Mouse (Mus musculus) embryonic facial prominence, embryonic 11.5 days (tissue): Measurements from ENCODE around the gene Mettl9. TPM values are rescaled to one million over a fixed set of nuclear protein-coding genes. Genes with fewer than 3 reads are reported as not detected.

Experiments
- ATAC-seq: fragments of 200-750 bp; cut with Nextera tagmentation; replicated peaks from 2 replicates; pipeline ENCODE4 v1.8.0; 2017; ENCODE audit warnings: low read depth; ENCODE audit not compliant: insufficient number of reproducible peaks, low FRiP score, low TSS enrichment
- DNase-seq: peaks from one replicate; pipeline ENCODE4 v3.0.0-alpha.2; 2015; ENCODE audit warnings: low spot score
- H3K27ac ChIP-seq: fragments of 300-500 bp; sonication (generic); replicated peaks from 2 replicates; pipeline ENCODE4 v1.5.1; 2014; ENCODE audit warnings: mild to moderate bottlenecking, low read depth, low read length, control low read depth
- H3K27me3 ChIP-seq: fragments of 300-500 bp; sonication (generic); 2 replicates; pipeline ENCODE4 v1.6.1; 2014; ENCODE audit warnings: mild to moderate bottlenecking, low read length, moderate library complexity, mixed read lengths; ENCODE audit not compliant: control insufficient read depth, insufficient read depth
- H3K36me3 ChIP-seq: fragments of 300-500 bp; sonication (generic); replicated peaks from 2 replicates; pipeline ENCODE4 v1.6.1; 2014; ENCODE audit warnings: low read depth, mild to moderate bottlenecking, low read length, moderate library complexity, mixed read lengths; ENCODE audit not compliant: control insufficient read depth, insufficient read depth
- H3K4me1 ChIP-seq: fragments of 300-500 bp; sonication (generic); 2 replicates; pipeline ENCODE4 v1.6.1; 2014; ENCODE audit warnings: low read length, mixed read lengths; ENCODE audit not compliant: control insufficient read depth, insufficient read depth
- H3K4me2 ChIP-seq: fragments of 300-500 bp; sonication (generic); 2 replicates; pipeline ENCODE4 v1.6.1; 2014; ENCODE audit warnings: low read depth, mild to moderate bottlenecking, control low read depth, low read length, moderate library complexity
- H3K4me3 ChIP-seq: fragments of 300-500 bp; sonication (generic); 2 replicates; pipeline ENCODE4 v1.5.1; 2014; ENCODE audit warnings: low read depth, low read length, control low read depth
- H3K9ac ChIP-seq: fragments of 300-500 bp; sonication (generic); replicated peaks from 2 replicates; pipeline ENCODE4 v1.6.1; 2014; ENCODE audit warnings: mild to moderate bottlenecking, control low read depth, low read length
- H3K9me3 ChIP-seq: fragments of 300-500 bp; sonication (generic); replicated peaks from 2 replicates; pipeline ENCODE4 v1.6.1; 2016; ENCODE audit warnings: mild to moderate bottlenecking, low read length, inconsistent platforms, mixed read lengths; ENCODE audit not compliant: control insufficient read depth
- WGBS: fragments of 180-500 bp; shearing (Covaris S2); extraction: QIAGEN DNeasy Blood & Tissue Kit; methylation state at CpG from one replicate; pipeline ENCODE4 v1.1.7; 2014; 5-methylcytosine and 5-hydroxymethylcytosine counted together
- polyA plus RNA-seq: library from polyadenylated mRNA; unstranded; fragments of >200 nt; fragmentation: Nextera tagmentation; extraction: Ambion mirVana; gene quantifications from 2 replicates; pipeline ENCODE4 v1.2.1, GENCODE M21; 2014

Gene Mettl9
- polyA plus RNA-seq, 1 experiment from 2014 or later, result 293 TPM

DNA sequence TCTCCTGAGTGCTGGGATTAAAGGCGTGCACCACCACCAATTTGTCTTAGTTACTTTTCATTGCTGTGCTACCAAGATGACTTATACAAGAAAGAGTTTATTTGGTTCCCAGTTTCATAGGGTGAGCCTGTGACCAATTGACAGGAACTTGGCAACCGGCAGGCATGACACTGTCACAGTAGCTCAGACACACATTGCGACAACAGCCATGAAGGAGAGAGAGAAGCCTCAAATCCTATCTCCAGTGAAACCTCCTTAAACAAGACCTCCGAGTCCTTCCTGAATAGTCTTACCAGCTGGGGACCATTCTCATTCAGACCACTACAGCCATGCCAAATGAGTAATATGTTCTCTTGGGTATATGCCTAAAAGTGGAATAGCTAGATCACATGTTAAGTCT, 18.8 kb downstream of the Mettl9 start:
- Histone ChIP-seq H3K9ac (no peak overlapping the region), H3K4me2 (no peak overlapping the region), H3K9me3 (no peaks in the 10 kb centered on the region), H3K36me3 (no peaks in the 10 kb centered on the region; the same call in none of the 2 replicates), H3K27ac (no peak overlapping the region), H3K27me3 (no peaks in the 10 kb centered on the region), H3K4me1 (no peaks in the 10 kb centered on the region), H3K4me3 (no peak overlapping the region)
- ATAC-seq (no peak), DNase-seq (no peak)
- 95% methylated on average over 4 of the region's 4 CpGs for WGBS

DNA sequence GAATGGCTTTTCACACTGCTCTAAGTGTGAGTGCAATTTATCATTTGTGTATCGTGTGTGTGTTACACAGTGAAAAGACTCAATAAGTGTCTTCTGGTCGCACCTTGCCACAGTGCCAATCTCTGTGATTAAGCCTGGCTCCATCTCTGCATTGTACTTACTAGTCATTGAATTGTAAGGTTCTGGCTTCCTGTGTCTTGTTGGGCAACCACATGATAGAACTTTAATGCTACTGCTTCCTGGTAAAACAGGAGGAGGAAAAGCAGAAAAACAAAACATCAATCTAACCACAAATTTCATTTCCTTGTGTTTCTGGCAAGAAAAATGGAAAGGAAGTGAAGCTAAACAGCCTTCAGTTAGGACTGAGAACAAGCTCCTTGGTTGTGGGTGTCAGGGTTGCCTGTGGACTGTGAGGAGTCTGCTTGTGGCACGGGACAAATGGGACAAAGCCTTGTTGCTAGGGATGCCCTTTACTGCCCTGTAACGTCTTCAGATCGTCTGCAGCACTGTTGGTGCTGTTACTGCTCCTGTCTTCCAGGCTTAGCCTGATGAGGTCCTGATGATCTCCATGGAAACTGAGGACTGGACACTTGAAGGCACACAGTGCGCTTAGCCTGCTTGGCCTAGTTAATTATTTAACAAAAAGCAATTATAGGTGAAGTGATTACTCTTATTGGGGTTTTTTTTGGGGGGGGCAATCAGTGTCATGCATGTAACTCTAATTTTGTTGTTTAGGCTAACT, 25.4 kb downstream of the Mettl9 start:
- H3K4me1 ChIP-seq, result no peaks in the 10 kb centered on the region
- ATAC-seq, result no peak
- 80% methylated on average over 6 of the region's 6 CpGs for WGBS

DNA sequence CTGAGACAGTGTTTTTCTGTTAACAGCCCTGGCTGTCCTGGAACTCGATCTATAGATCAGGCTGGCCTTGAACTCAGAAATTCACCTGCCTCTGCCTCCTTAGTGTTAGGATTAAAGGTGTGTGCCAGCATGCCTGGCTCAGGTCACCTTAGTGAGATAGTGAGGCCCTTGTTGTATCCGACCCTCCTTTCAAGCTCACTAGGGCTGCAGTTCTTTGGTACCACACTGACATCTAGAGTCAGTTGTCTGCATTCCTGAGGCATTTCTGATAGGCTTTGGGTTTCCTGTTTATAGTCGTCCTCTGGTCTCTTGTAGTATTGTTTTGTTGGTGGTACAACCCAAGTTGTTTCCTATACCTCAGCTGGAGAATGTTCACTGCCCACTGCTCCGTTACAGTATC, 30.1 kb downstream of the Mettl9 start:
- no peak overlapping the region for H3K4me2 ChIP-seq
- H3K9me3 ChIP-seq, result no peaks in the 10 kb centered on the region
- H3K4me3 ChIP-seq, result no peak overlapping the region
- H3K36me3 ChIP-seq, result no peaks in the 10 kb centered on the region; the same call in 1 of the 2 replicates
- no peak overlapping the region for H3K9ac ChIP-seq
- H3K27ac ChIP-seq, result no peak overlapping the region
- ATAC-seq, result no peak
- 68% methylated on average over 4 of the region's 4 CpGs for WGBS
- no peaks in the 10 kb centered on the region for H3K4me1 ChIP-seq
- H3K27me3 ChIP-seq, result no peaks in the 10 kb centered on the region
- DNase-seq, result peak; percentile 12

More for the DNA sequence above, 25.4 kb downstream of the Mettl9 start:
- no peaks in the 10 kb centered on the region for H3K27me3 ChIP-seq
- H3K9me3 ChIP-seq, result no peaks in the 10 kb centered on the region
- no peak for DNase-seq
- no peak overlapping the region for H3K4me3 ChIP-seq
- no peak overlapping the region for H3K9ac ChIP-seq
- H3K4me2 ChIP-seq, result no peak overlapping the region
- no peaks in the 10 kb centered on the region; the same call in 1 of the 2 replicates for H3K36me3 ChIP-seq
- no peak overlapping the region for H3K27ac ChIP-seq

DNA sequence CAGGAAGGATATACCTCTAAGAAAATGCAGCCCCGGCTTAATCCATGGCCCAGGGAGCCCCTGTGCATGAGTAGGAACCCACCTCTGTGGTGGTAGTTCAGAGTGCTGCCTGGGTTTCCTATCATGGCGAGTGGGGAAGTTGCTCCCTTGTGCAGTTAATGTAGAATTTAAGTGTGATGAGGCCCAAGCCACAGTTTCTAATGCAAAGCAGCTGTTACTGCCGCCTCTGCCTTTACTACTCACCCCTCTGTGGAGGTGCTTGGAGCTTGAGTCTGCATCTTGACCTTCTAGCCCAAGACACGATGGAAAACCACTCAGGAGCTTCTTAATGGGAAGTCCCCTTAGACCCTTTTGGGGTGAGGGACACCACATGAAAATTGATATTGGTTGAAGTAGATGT, 37.0 kb downstream of the Mettl9 start:
- H3K36me3 ChIP-seq, result peaks cover 3% of the 10 kb centered on the region; the same call in 1 of the 2 replicates
- WGBS, result 81% methylated on average over 4 of the region's 4 CpGs
- H3K27me3 ChIP-seq, result no peaks in the 10 kb centered on the region
- no peaks in the 10 kb centered on the region for H3K9me3 ChIP-seq
- H3K4me3 ChIP-seq, result no peak overlapping the region
- ATAC-seq (no peak), DNase-seq (no peak)
- no peak overlapping the region for H3K27ac ChIP-seq
- no peak overlapping the region for H3K4me2 ChIP-seq
- H3K4me1 ChIP-seq, result no peaks in the 10 kb centered on the region
- H3K9ac ChIP-seq, result no peak overlapping the region

DNA sequence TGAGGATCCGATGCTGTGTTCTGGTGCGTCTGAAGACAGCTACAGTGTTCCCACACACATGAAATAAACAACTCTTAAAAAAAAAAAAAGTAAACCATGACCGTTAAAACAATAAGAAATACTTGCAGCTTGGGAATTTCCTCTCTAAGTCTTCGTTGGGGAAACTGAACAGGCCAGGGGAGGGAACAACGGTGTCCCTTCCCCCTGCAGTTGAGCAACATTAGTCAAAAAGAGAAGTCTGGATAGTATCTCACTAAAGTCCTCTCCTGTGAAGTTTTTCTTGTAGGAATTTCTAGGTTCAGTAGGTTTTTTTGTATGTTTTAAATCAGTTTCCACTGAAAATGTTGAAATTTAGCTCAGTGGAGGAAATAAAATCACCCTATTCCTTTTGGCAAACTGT, 38.3 kb downstream of the Mettl9 start:
- no peak overlapping the region for H3K27ac ChIP-seq
- H3K4me3 ChIP-seq, result no peak overlapping the region
- DNase-seq, result no peak
- no peaks in the 10 kb centered on the region for H3K9me3 ChIP-seq
- no peak overlapping the region for H3K4me2 ChIP-seq
- no peak overlapping the region for H3K9ac ChIP-seq
- WGBS, result 90% methylated on average over 5 of the region's 5 CpGs
- no peaks in the 10 kb centered on the region for H3K27me3 ChIP-seq
- H3K36me3 ChIP-seq, result peaks cover 3% of the 10 kb centered on the region; the same call in 1 of the 2 replicates
- H3K4me1 ChIP-seq, result no peaks in the 10 kb centered on the region
- no peak for ATAC-seq

DNA sequence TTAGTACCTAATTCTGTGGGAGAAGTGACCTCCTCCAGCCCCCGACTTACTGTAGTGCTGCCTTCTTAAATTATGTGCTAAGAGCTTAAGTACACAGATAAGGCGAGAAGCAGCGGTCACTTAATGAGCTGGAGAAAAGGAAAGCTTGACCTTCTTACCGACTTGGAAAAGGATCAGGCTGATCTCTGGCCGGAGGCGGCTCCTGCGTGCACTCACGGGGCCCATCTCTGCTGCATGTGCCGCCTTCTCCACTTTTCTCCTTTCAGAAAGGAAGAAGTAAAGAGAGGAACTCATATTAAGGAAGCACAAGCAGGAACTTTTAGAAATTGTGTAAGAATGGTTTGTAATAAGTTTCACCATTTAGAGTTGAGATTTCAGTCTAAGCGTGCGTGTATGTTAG, 40.0 kb downstream of the Mettl9 start, which contains the start of gene Igsf6:
TSS of gene Igsf6 (minus strand) at position 292 of the 400 bp plus-strand sequence.
- Histone ChIP-seq H3K4me2 (no peak within 1 kb of the TSS), H3K4me1 (no peaks in the 10 kb centered on the region), H3K36me3 (peaks cover 3% of the 10 kb centered on the region), H3K9me3 (no peaks in the 10 kb centered on the region), H3K4me3 (no peak within 1 kb of the TSS), H3K27ac (no peak within 1 kb of the TSS), H3K9ac (no peak within 1 kb of the TSS), H3K27me3 (no peaks in the 10 kb centered on the region)
- WGBS, result 83% methylated on average over 11 of the region's 11 CpGs
- DNase-seq (no peak), ATAC-seq (no peak)

DNA sequence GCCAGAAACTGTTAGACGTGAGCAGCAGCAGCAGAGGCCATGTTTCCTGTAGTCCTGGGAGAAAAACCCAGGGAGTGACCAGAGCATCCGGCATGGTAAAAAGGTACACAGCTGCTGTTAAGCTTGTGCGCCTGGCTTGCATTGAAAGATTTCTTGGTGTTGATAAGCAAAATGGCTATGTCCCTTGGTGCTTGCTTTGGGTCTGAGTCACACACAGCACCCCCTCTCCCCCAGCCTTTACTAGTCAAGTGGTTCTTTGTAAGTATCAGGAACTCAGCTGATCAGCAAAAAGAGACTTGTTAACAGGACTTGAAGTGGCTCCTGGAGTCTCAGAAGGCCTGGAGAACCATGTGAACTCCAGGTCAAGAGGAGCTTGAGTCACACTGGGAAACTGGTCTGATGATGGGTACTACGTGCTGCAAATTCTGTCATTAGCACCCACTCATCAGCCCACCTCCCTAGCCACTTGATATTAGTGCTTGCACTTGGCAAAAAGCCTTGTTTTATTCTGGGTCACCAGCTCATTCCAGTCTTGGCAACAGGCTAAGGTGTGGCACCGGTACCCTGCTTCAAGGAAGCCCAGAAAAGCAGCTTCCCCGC, 40.7 kb downstream of the Mettl9 start:
- H3K36me3 ChIP-seq, result peaks cover 3% of the 10 kb centered on the region
- ATAC-seq (no peak), DNase-seq (no peak)
- H3K9ac ChIP-seq, result no peak overlapping the region
- H3K27ac ChIP-seq, result no peak overlapping the region
- H3K4me1 ChIP-seq, result no peaks in the 10 kb centered on the region
- WGBS, result 85% methylated on average over 6 of the region's 6 CpGs
- H3K9me3 ChIP-seq, result no peaks in the 10 kb centered on the region
- no peaks in the 10 kb centered on the region for H3K27me3 ChIP-seq
- no peak overlapping the region for H3K4me3 ChIP-seq
- H3K4me2 ChIP-seq, result no peak overlapping the region

DNA sequence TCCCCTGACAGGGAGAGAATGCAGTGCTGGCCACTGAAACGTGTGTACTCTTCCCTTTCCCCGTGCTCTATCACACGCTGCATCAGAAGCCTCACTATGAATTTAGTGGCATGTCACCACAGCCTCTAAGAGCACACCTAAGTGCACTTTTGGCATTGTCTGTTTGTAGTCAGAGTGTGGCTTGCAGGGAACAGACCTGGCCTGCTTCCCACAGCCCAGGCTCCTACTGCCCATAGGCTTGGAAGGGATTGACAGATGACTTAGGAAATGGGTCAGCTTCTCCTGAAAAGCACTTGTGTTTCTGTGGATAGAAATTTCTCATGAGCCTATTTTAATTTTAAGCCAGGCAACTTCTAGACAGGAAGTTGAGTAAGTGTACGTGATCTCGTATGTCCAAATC, 41.2 kb downstream of the Mettl9 start:
- DNase-seq (no peak), ATAC-seq (no peak)
- Histone ChIP-seq H3K27ac (no peak overlapping the region), H3K4me3 (no peak overlapping the region), H3K9me3 (no peaks in the 10 kb centered on the region), H3K27me3 (no peaks in the 10 kb centered on the region), H3K9ac (no peak overlapping the region), H3K4me2 (no peak overlapping the region), H3K4me1 (no peaks in the 10 kb centered on the region), H3K36me3 (peaks cover 3% of the 10 kb centered on the region)
- 87% methylated on average over 5 of the region's 5 CpGs for WGBS
